Mouse (Mus musculus) midbrain, embryonic 12.5 days (tissue): ENCODE data around the gene Tmbim1. TPM values are rescaled to one million over a fixed set of nuclear protein-coding genes. Genes with fewer than 3 reads are reported as not detected.
"Not testable (repeated sequence)": the region's sequence is repeated elsewhere in the genome, so short reads cannot be mapped to it uniquely, and the experiment has no call there.

Experiments
- ATAC-seq: fragments of 200-750 bp; cut with Nextera tagmentation; 2 replicates; pipeline ENCODE4 v1.8.0; 2017; ENCODE audit warnings: low read depth, moderate TSS enrichment, moderate library complexity; ENCODE audit not compliant: low FRiP score
- H3K27ac ChIP-seq: fragments of 300-500 bp; sonication (generic); replicated peaks from 2 replicates; pipeline ENCODE4 v1.5.1; 2016; ENCODE audit warnings: mild to moderate bottlenecking
- H3K27me3 ChIP-seq: fragments of 300-500 bp; sonication (generic); 2 replicates; pipeline ENCODE4 v1.6.1; 2016; ENCODE audit warnings: mild to moderate bottlenecking
- H3K36me3 ChIP-seq: fragments of 300-500 bp; sonication (generic); 2 replicates; pipeline ENCODE4 v1.6.1; 2016
- H3K4me1 ChIP-seq: fragments of 300-500 bp; sonication (generic); 2 replicates; pipeline ENCODE4 v1.6.1; 2016
- H3K4me2 ChIP-seq: fragments of 300-500 bp; sonication (generic); replicated peaks from 2 replicates; pipeline ENCODE4 v1.6.1; 2016; ENCODE audit warnings: mild to moderate bottlenecking, moderate library complexity
- H3K4me3 ChIP-seq: fragments of 300-500 bp; sonication (generic); 2 replicates; pipeline ENCODE4 v1.5.1; 2016; ENCODE audit warnings: mild to moderate bottlenecking
- H3K9ac ChIP-seq: fragments of 300-500 bp; sonication (generic); replicated peaks from 2 replicates; pipeline ENCODE4 v1.6.1; 2016; ENCODE audit warnings: mild to moderate bottlenecking, moderate library complexity
- H3K9me3 ChIP-seq: fragments of 300-500 bp; sonication (generic); 2 replicates; pipeline ENCODE4 v1.6.1; 2016; ENCODE audit warnings: mild to moderate bottlenecking
- WGBS: fragments of 180-500 bp; shearing (Covaris S2); methylation state at CpG from one replicate; pipeline ENCODE4 v1.1.7; 2016; 5-methylcytosine and 5-hydroxymethylcytosine counted together
- polyA plus RNA-seq: library from polyadenylated mRNA; unstranded; fragments of >200 nt; fragmentation: Nextera tagmentation; extraction: Ambion mirVana; gene quantifications from 2 replicates; pipeline ENCODE4 v1.2.1, GENCODE M21; 2016

Tmbim1 gene
- polyA plus RNA-seq, 1 experiment from 2014 or later = 9.8 TPM

DNA sequence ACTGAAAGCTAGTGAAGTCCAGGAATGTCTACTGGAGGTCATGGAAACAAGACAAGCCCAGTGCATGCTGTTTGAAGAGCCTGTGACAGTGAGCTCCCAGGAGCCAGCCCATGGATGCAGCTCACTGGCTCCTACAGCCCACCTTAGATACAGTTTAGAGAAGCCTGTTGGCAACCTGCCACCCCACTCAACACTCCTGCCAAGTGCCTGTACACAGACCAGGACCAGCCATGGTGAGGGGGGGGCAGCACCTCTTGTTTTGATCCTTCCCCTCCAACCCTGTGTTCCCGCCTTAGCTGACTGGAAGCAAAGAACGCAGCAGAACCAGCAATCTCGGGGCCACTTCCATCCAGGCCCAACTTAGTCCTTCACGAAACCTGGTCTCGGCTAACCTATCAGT, 15.3 kb downstream of the Tmbim1 start:
- Histone ChIP-seq H3K27ac (no peak overlapping the region), H3K4me1 (peaks cover 13% of the 10 kb centered on the region), H3K4me2 (no peak overlapping the region), H3K4me3 (no peak overlapping the region), H3K9ac (no peak overlapping the region), H3K36me3 (peaks cover 27% of the 10 kb centered on the region), H3K27me3 (no peaks in the 10 kb centered on the region), H3K9me3 (no peaks in the 10 kb centered on the region)
- ATAC-seq = no peak
- WGBS = 92% methylated on average over 5 of the region's 5 CpGs

DNA sequence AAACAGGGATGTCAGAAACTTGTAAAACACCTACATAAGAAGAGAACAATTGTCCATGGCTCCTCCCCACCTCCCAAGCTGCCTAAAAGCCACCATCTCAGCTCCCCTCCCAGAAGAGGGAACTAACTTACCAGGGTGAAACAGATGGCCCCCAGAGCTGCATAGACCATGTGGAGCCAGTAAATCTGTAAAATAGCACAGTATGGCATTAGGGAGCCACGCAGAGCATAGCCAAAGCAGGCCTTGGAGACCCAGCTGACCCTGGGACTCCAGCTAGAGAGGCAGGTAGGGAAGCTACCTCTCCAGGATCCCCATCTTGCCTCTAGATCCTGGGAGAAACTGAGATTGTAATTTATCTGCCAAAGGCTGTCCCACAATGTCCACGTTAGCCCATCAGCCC, 15.7 kb downstream of the Tmbim1 start:
- Histone ChIP-seq H3K9ac (no peak overlapping the region), H3K27me3 (no peaks in the 10 kb centered on the region), H3K27ac (no peak overlapping the region), H3K4me2 (no peak overlapping the region), H3K4me1 (peaks cover 9% of the 10 kb centered on the region), H3K36me3 (peaks cover 27% of the 10 kb centered on the region), H3K9me3 (no peaks in the 10 kb centered on the region), H3K4me3 (no peak overlapping the region)
- no peak for ATAC-seq
- 93% methylated on average over 2 of the region's 2 CpGs for WGBS

- peaks cover 27% of the 10 kb centered on the region for H3K36me3 ChIP-seq
- no peak for ATAC-seq
Observed at GRCm38 (mm10) chr1:74289248-74289647, 16.2 kb downstream of the Tmbim1 start.

DNA sequence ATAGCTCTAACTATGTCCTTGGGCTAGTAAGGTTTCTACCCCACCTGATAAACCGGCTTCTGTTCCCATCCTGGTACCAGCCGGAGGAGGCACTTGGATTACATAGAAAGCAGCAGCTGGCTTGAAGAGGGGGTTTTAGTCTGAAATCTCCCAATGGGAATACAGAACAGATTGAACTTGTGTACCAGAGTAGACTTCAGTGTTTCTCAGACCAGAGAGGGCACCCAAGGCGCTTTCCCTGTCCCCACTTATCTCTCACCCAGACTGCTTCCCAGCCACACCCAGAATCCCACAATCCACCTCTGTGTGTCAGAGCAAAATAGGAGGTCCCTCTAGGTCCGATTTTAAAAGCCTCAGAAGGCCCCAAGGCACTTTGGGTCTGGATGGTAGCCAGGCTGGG, 17.1 kb downstream of the Tmbim1 start:
- 81% methylated on average over 4 of the region's 4 CpGs for WGBS
- no peak overlapping the region for H3K4me2 ChIP-seq
- no peak for ATAC-seq

More at GRCm38 (mm10) chr1:74289248-74289647, 16.2 kb downstream of the Tmbim1 start:
- Histone ChIP-seq H3K4me2 (no peak overlapping the region), H3K9ac (no peak overlapping the region), H3K27ac (no peak overlapping the region), H3K9me3 (no peaks in the 10 kb centered on the region), H3K4me1 (peaks cover 8% of the 10 kb centered on the region), H3K4me3 (no peak overlapping the region), H3K27me3 (no peaks in the 10 kb centered on the region)
- 93% methylated on average over 9 of the region's 9 CpGs for WGBS

DNA sequence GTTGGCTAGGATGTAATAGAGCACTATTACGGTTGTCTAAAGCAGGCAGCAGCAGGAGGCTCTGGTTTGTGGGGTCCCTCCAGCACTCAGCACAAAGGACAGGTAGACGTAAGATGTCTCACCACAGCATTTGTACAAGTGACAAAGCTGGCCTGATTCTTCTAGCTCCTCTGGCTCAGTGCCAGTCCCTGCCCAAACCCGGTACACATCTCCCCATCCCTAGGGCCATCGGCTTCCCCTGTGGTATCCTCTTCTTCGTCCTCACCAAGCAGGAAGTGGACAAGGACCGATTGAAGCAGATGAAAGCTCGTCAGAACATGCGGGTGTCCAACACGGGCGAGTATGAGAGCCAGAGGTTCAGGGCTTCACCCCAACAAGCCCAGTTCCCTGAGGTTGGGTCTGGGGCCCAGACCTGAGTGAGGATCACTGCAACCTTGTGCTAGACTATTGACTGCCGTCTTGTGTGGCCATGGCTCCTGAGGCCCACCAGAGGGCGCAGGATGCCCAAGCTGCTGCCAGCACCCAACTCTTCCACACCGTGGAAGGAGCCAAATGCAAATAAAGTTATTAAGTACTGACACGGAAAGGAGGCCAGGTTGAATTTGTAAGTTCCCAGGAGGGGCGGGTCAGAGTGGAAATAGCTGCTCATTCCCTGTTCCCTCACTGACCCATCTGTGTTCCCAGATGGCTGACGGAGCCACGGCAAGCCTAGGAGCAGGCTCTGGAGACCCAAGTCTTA, 18.4 kb downstream of the Tmbim1 start:
- not testable (repeated sequence) for H3K4me3 ChIP-seq, H3K27me3 ChIP-seq, H3K9ac ChIP-seq, H3K9me3 ChIP-seq, H3K4me2 ChIP-seq, H3K27ac ChIP-seq, ATAC-seq
- Histone ChIP-seq H3K36me3 (peaks cover 31% of the 10 kb centered on the region), H3K4me1 (peaks cover 23% of the 10 kb centered on the region)
- 60% methylated on average over 15 of the region's 17 CpGs for WGBS

More for the DNA sequence above, 17.1 kb downstream of the Tmbim1 start:
- no peak overlapping the region for H3K27ac ChIP-seq
- no peak overlapping the region for H3K9ac ChIP-seq
- no peaks in the 10 kb centered on the region for H3K9me3 ChIP-seq
- no peaks in the 10 kb centered on the region for H3K27me3 ChIP-seq
- H3K4me1 ChIP-seq = peaks cover 16% of the 10 kb centered on the region
- H3K36me3 ChIP-seq = peaks cover 24% of the 10 kb centered on the region
- no peak overlapping the region for H3K4me3 ChIP-seq

- Histone ChIP-seq H3K9me3 (no peaks in the 10 kb centered on the region), H3K4me1 (peaks cover 23% of the 10 kb centered on the region), H3K9ac (peak overlapping the region; percentile 60), H3K4me2 (peak overlapping the region; percentile 82), H3K27ac (no peak overlapping the region), H3K27me3 (no peaks in the 10 kb centered on the region), H3K36me3 (peaks cover 42% of the 10 kb centered on the region), H3K4me3 (peak overlapping the region; percentile 79)
- 5% methylated on average over 23 of the region's 23 CpGs for WGBS
- ATAC-seq = no peak
Observed at GRCm38 (mm10) chr1:74285212-74286010, 20.0 kb downstream of the Tmbim1 start.

DNA sequence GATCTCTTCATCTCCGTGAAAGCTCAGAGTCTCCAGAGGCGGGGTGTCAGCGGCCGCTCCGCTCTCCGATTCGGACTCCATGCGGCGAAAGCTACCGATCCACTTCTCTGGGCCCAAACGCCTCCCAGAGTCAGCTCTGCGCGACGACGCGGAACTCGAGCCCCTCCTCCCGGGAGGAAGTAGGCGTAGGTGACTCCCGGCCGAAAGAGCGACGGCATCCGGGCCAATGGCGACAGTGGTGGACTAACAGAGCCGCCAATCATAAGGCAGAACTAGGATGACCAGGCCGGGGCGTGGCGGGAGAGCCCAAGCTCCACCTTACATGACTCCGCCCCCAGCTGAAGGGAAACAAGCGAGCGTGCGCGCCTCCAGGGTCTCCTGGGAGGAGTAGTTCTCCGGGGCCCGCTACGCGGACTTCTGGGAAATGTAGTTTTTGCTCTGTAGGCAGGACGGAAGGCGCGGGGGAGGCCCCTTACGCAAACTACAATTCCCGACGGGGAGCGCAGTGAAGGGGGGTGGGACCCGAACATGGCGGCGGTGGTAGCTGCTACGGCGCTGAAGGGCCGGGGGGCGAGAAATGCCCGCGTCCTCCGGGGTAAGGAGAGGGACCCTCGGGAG, 20.8 kb downstream of the Tmbim1 start, which contains the start of the genes Aamp and Pnkd:
TSS of gene Aamp (minus strand) at position 196 of the 618 bp plus-strand sequence.
TSS of gene Pnkd (plus strand) at position 388 of the 618 bp plus-strand sequence.
- H3K4me1 ChIP-seq = peaks cover 23% of the 10 kb centered on the region
- peak; percentile 97 for ATAC-seq
- peak within 1 kb of the TSS; percentile 79 for H3K4me3 ChIP-seq
- WGBS = under 1% methylated on average over 56 of the region's 56 CpGs
- H3K9me3 ChIP-seq = no peaks in the 10 kb centered on the region
- H3K4me2 ChIP-seq = peak within 1 kb of the TSS; percentile 85
- peak within 1 kb of the TSS; percentile 75 for H3K9ac ChIP-seq
- H3K27me3 ChIP-seq = no peaks in the 10 kb centered on the region
- H3K27ac ChIP-seq = peak within 1 kb of the TSS; percentile 52; the same call in 1 of the 2 replicates
- peaks cover 44% of the 10 kb centered on the region for H3K36me3 ChIP-seq

DNA sequence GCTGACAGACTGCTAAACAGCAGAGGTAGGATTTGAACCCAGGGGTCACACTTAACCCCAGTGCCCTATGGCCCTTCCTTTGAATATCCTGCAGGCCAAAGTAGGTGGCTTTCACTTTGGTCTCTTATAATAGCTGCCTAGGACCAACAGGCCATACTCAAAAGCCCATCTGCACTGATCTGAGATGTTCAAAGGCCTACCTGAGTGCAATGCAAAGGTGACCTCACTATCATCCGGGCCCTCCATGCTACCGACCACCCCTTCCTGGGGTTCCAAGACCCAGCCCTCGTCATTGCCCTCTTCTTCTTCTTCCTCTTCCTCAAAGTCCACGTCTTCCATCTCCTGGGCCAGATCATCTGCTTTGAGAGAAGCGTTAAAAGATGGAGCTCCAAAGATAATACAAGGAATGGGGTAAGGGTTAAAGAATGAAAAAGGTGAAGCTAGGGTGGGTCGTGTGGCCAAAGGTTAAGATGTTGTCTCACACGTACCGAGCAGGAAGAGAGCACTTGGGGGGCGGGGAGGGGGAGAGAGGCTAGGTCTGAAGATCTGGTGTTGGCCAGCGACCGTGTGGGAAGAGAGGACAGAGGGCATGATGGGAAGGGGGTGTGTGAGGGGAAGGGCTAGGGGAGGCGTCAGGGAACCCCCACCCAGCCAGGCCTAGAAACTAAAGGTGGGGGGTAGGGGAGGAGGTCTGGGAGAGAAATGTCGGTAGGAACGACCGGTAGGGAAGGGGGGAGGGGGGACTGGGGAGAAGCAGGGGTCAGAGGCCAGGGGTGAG, 21.5 kb downstream of the Tmbim1 start:
- Histone ChIP-seq H3K36me3 (peaks cover 49% of the 10 kb centered on the region), H3K27ac (peak overlapping the region; percentile 52; the same call in 1 of the 2 replicates)

GRCm38 (mm10) chr1:74282896-74283625, 22.4 kb downstream of the Tmbim1 start:
- Histone ChIP-seq H3K9me3 (no peaks in the 10 kb centered on the region), H3K36me3 (peaks cover 46% of the 10 kb centered on the region), H3K27ac (no peak overlapping the region), H3K27me3 (no peaks in the 10 kb centered on the region), H3K4me2 (peak overlapping the region; percentile 85; the same call in 1 of the 2 replicates), H3K9ac (no peak overlapping the region), H3K4me3 (no peak overlapping the region), H3K4me1 (peaks cover 23% of the 10 kb centered on the region)
- no peak for ATAC-seq
- 88% methylated on average over 10 of the region's 10 CpGs for WGBS

More for the DNA sequence above, 21.5 kb downstream of the Tmbim1 start:
- Histone ChIP-seq H3K9ac (peak overlapping the region; percentile 75), H3K4me3 (peak overlapping the region; percentile 79), H3K27me3 (no peaks in the 10 kb centered on the region), H3K4me2 (peak overlapping the region; percentile 85), H3K9me3 (no peaks in the 10 kb centered on the region), H3K4me1 (peaks cover 23% of the 10 kb centered on the region)
- WGBS = 16% methylated on average over 15 of the region's 15 CpGs
- peak; percentile 16; the same call in 1 of the 2 replicates for ATAC-seq

DNA sequence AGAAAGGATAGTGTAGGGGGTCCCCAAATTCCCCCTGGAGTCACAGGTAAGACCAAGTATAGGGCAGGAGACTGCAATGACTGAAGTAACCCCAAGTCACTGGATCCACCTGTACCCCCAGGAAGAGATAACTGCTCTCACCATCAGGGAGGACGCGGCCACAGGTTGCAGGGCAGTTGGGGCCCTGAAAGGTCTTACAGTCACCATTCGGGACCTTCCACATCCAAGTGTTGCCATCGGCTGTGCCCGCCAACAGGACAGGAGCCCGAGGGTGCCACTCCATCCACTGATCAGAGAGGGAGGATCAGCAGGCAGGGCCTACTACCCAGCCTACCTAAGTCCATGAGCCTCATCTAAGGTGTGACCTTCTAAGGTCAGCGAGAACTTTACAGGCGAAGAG, 23.5 kb downstream of the Tmbim1 start:
- WGBS = 99% methylated on average over 8 of the region's 8 CpGs
- Histone ChIP-seq H3K36me3 (peaks cover 46% of the 10 kb centered on the region), H3K9ac (no peak overlapping the region), H3K4me3 (no peak overlapping the region), H3K4me2 (no peak overlapping the region), H3K27ac (no peak overlapping the region), H3K9me3 (no peaks in the 10 kb centered on the region), H3K27me3 (no peaks in the 10 kb centered on the region), H3K4me1 (peaks cover 23% of the 10 kb centered on the region)
- ATAC-seq = no peak

DNA sequence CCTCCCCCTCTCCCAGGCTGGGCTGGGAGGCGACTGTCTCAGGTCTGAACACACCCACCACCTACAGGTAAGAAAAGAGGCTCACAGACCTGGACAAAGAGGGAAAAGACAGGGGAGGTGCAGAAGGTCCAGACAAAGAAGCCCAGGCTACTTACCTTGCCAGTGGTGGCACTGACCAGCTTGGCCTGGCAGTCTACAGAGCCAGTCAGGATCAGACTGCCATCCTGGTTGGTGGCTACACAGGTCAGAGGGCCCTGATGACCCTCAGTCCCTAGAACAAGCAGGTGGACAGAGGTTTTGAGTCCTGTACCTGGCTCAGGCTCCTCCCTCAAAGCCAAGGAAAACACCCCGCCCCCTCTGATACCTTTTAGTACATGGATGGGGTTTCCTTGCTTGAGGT, 24.1 kb downstream of the Tmbim1 start:
- H3K4me2 ChIP-seq = no peak overlapping the region
- H3K36me3 ChIP-seq = peaks cover 46% of the 10 kb centered on the region
- WGBS = 100% methylated on average over 2 of the region's 2 CpGs
- peaks cover 23% of the 10 kb centered on the region for H3K4me1 ChIP-seq
- H3K9ac ChIP-seq = no peak overlapping the region
- no peaks in the 10 kb centered on the region for H3K27me3 ChIP-seq
- no peak overlapping the region for H3K27ac ChIP-seq
- H3K9me3 ChIP-seq = no peaks in the 10 kb centered on the region
- ATAC-seq = no peak
- no peak overlapping the region for H3K4me3 ChIP-seq
